Mouse (Mus musculus) embryonic facial prominence, embryonic 14.5 days (tissue): Measurements from ENCODE around the gene Ccdc102a. TPM values are rescaled to one million over a fixed set of nuclear protein-coding genes. Genes with fewer than 3 reads are reported as not detected.
A peak's percentile ranks its signal among the peaks of the same experiment; 100 is the strongest.

Experiments used
- ATAC-seq: fragments of 200-750 bp; cut with Nextera tagmentation; 2 replicates; pipeline ENCODE4 v1.8.0; 2017; ENCODE audit warnings: low read depth, moderate number of reproducible peaks, moderate TSS enrichment
- DNase-seq: peaks from one replicate; pipeline ENCODE4 v3.0.0-alpha.2; 2015; ENCODE audit warnings: low spot score
- H3K27ac ChIP-seq: fragments of 300-500 bp; sonication (generic); replicated peaks from 2 replicates; pipeline ENCODE4 v1.5.1; 2014; ENCODE audit warnings: low read depth, mild to moderate bottlenecking, low read length, moderate library complexity
- H3K27me3 ChIP-seq: fragments of 300-500 bp; sonication (generic); replicated peaks from 2 replicates; pipeline ENCODE4 v1.6.1; 2014; ENCODE audit warnings: low read length; ENCODE audit not compliant: control insufficient read depth, insufficient read depth
- H3K36me3 ChIP-seq: fragments of 300-500 bp; sonication (generic); 2 replicates; pipeline ENCODE4 v1.6.1; 2014; ENCODE audit warnings: low read length, mixed read lengths; ENCODE audit not compliant: control insufficient read depth, insufficient read depth
- H3K4me1 ChIP-seq: fragments of 300-500 bp; sonication (generic); 2 replicates; pipeline ENCODE4 v1.6.1; 2014; ENCODE audit warnings: antibody characterized with exemption, low read length; ENCODE audit not compliant: control insufficient read depth, insufficient read depth
- H3K4me2 ChIP-seq: fragments of 300-500 bp; sonication (generic); 2 replicates; pipeline ENCODE4 v1.6.1; 2014; ENCODE audit warnings: low read depth, mild to moderate bottlenecking, low read length, moderate library complexity, mixed read lengths
- H3K4me3 ChIP-seq: fragments of 300-500 bp; sonication (generic); 2 replicates; pipeline ENCODE4 v1.5.1; 2014; ENCODE audit warnings: low read depth, mild to moderate bottlenecking, low read length
- H3K9ac ChIP-seq: fragments of 300-500 bp; sonication (generic); 2 replicates; pipeline ENCODE4 v1.6.1; 2014; ENCODE audit warnings: low read depth, mild to moderate bottlenecking, low read length, moderate library complexity, mixed read lengths
- H3K9me3 ChIP-seq: fragments of 300-500 bp; sonication (generic); 2 replicates; pipeline ENCODE4 v1.6.1; 2016; ENCODE audit warnings: low read length; ENCODE audit not compliant: control insufficient read depth
- WGBS: fragments of 180-500 bp; shearing (Covaris S2); extraction: QIAGEN DNeasy Blood & Tissue Kit; methylation state at CpG from one replicate; pipeline ENCODE4 v1.1.7; 2014; 5-methylcytosine and 5-hydroxymethylcytosine counted together
- polyA plus RNA-seq: library from polyadenylated mRNA; unstranded; fragments of >200 nt; fragmentation: Nextera tagmentation; extraction: Ambion mirVana; gene quantifications from 2 replicates; pipeline ENCODE4 v1.2.1, GENCODE M21; 2014

Gene Ccdc102a
- polyA plus RNA-seq, 1 experiment from 2014 or later: 38.5 TPM

DNA sequence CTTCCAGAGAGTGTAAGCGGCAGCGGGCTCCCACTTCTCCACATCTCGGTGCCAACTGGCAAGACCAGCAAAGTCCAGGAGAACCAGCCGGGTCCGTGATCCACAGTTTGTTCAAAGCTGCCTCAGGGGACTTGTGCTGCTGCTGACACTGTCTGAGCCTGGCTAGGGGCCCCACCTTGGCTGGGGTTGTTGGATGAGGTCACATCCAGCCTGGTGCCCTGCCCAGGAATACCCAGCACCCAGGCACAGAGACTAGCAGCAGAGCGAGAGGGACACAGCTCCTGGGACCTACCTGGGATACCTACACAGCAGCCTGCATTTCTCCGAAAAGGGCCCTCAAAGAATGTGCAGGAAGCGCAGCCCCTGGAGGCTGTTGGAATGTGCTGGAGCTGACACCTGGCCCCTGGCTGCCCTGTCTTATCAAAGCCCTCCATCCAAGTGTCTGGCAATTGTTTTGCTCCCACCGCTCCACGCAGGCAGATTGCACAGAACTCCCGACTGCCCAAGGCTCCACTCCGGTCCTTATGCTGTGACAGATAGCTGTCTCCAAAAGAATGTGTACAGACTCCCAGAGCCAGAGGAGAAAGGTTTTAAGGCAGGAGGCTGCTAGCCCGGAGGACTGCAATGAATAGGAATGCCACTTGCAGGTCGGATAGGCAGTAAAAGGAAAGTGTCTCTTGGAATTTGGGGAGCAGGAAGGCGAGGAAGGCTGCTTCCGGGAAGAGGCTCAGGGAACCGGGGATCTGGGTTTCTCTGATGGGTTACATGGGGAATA, 42.6 kb downstream of the Ccdc102a start:
- peaks cover 27% of the 10 kb centered on the region for H3K4me1 ChIP-seq
- no peak for ATAC-seq
- 18% methylated on average over 17 of the region's 17 CpGs for WGBS

DNA sequence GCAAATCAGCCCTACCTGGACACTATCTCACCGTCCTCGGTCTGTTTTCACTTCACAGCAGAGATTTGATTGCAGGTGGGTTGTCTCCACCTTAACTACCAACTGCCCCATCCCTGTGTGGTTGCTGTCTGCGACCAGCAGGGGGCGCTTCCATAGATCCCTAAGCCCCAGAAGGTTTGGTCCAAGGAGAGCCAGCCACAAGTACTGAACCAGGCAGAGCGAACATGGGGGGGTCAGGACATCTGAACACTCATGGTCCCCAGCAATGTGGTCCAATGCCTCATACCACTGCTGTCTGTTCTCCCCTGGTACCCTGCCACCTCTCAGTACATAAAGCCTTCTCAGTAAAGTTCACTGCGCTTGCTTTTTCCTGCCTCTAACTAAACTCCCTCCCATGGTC, 43.5 kb downstream of the Ccdc102a start:
- Histone ChIP-seq H3K4me2 (0 out of 2 replicates have a peak overlapping the region, but pooled peaks have one; percentile 96), H3K4me1 (peaks cover 30% of the 10 kb centered on the region), H3K36me3 (no peaks in the 10 kb centered on the region), H3K27ac (no peak overlapping the region), H3K27me3 (peaks cover 7% of the 10 kb centered on the region; the same call in 1 of the 2 replicates), H3K9me3 (no peaks in the 10 kb centered on the region), H3K9ac (peak overlapping the region; percentile 40; the same call in 1 of the 2 replicates), H3K4me3 (peak overlapping the region; percentile 66)
- no peak for ATAC-seq
- DNase-seq: peak; percentile 64
- WGBS: 9% methylated on average over 6 of the region's 6 CpGs

More for the DNA sequence above, 42.6 kb downstream of the Ccdc102a start:
- Histone ChIP-seq H3K36me3 (no peaks in the 10 kb centered on the region), H3K27ac (peak overlapping the region; percentile 71; the same call in 1 of the 2 replicates), H3K9ac (peak overlapping the region; percentile 76), H3K4me3 (peak overlapping the region; percentile 66), H3K9me3 (no peaks in the 10 kb centered on the region), H3K4me2 (peak overlapping the region; percentile 96), H3K27me3 (peaks cover 7% of the 10 kb centered on the region; the same call in 1 of the 2 replicates)
- no peak for DNase-seq

DNA sequence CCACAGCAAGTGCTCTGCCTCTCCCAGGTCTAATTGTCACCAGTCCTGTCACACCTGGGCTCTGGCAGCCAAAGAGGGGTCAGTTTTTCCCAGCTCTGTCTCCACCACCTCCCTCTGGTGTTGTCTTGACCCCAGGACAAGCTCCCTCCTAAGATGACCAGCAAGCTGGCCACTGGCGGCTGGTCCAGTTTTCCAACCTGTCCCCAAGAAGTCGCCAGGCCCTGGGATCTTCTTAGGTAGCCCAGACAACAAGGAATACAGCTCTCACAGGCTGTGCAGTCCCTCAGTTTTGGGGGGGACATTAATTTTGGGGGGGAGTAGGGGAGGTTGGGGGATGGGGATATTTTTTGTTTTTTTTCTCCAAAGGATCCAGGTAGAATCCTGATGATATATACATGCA, 45.3 kb downstream of the Ccdc102a start:
- 58% methylated on average over 2 of the region's 2 CpGs for WGBS
- peak overlapping the region; percentile 30 for H3K9ac ChIP-seq
- no peaks in the 10 kb centered on the region for H3K9me3 ChIP-seq
- H3K27me3 ChIP-seq: peaks cover 7% of the 10 kb centered on the region; the same call in 1 of the 2 replicates
- peaks cover 30% of the 10 kb centered on the region for H3K4me1 ChIP-seq
- H3K36me3 ChIP-seq: 0 out of 2 replicates have a peak, but pooled peaks cover 3% of the 10 kb centered on the region
- H3K27ac ChIP-seq: no peak overlapping the region
- no peak overlapping the region for H3K4me3 ChIP-seq
- no peak for ATAC-seq
- H3K4me2 ChIP-seq: peak overlapping the region; percentile 85
- no peak for DNase-seq

- peak overlapping the region; percentile 85 for H3K4me2 ChIP-seq
- peaks cover 7% of the 10 kb centered on the region; the same call in 1 of the 2 replicates for H3K27me3 ChIP-seq
- peak overlapping the region; percentile 30 for H3K9ac ChIP-seq
- H3K27ac ChIP-seq: no peak overlapping the region
- DNase-seq (no peak), ATAC-seq (no peak)
- no peaks in the 10 kb centered on the region for H3K9me3 ChIP-seq
- peaks cover 30% of the 10 kb centered on the region for H3K4me1 ChIP-seq
- 0 out of 2 replicates have a peak overlapping the region, but pooled peaks have one; percentile 3 for H3K4me3 ChIP-seq
- 18% methylated on average over 3 of the region's 3 CpGs for WGBS
- H3K36me3 ChIP-seq: 0 out of 2 replicates have a peak, but pooled peaks cover 3% of the 10 kb centered on the region
These were observed 45.7 kb downstream of the Ccdc102a start for GRCm38 (mm10) chr8:94872156-94872555.

DNA sequence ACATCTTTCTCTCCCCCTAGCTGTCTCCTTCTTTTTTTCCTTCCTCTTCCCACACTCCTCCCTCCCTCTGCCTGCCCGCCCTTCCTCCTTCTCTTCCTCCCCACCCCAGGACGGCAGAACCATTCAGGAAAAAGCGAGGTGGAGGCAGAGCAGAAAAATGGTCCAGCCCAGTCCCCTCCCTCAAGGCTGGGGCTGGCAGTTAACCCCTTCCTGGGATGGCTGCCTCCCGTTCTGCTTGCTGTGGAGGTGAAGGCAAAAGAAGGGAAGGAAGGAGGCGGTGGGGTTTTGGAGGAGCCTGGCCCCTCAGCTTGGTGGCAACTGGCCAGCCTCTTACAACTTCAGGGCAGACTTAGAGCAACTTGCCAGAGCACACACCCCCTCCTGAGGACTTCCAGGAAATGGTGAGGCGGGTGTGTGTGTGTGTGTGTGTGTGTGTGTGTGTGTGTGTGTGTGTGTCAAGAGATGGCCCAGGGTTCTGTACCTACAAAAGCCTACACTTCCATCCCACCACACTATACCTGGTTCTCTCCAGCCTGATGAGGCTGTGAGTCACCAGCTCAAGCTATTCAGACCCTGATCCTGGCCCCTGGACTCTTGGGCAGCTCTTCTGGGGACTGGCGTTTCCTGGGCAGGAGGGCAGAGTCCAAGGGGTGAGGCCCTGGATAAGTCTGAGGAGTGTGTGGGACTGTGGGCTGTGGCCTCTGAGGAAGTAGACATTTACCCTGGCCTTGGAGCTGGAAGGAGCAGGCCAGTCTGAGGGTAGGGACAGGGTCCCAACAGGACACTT, 46.6 kb downstream of the Ccdc102a start:
- Histone ChIP-seq H3K9me3 (no peaks in the 10 kb centered on the region), H3K27ac (peak overlapping the region; percentile 49), H3K36me3 (peaks cover 8% of the 10 kb centered on the region), H3K9ac (peak overlapping the region; percentile 66), H3K4me1 (peaks cover 30% of the 10 kb centered on the region), H3K4me2 (peak overlapping the region; percentile 85), H3K27me3 (peaks cover 7% of the 10 kb centered on the region; the same call in 1 of the 2 replicates), H3K4me3 (peak overlapping the region; percentile 54)
- peak; percentile 92 for DNase-seq
- peak; percentile 77 for ATAC-seq
- 2% methylated on average over 7 of the region's 7 CpGs for WGBS

DNA sequence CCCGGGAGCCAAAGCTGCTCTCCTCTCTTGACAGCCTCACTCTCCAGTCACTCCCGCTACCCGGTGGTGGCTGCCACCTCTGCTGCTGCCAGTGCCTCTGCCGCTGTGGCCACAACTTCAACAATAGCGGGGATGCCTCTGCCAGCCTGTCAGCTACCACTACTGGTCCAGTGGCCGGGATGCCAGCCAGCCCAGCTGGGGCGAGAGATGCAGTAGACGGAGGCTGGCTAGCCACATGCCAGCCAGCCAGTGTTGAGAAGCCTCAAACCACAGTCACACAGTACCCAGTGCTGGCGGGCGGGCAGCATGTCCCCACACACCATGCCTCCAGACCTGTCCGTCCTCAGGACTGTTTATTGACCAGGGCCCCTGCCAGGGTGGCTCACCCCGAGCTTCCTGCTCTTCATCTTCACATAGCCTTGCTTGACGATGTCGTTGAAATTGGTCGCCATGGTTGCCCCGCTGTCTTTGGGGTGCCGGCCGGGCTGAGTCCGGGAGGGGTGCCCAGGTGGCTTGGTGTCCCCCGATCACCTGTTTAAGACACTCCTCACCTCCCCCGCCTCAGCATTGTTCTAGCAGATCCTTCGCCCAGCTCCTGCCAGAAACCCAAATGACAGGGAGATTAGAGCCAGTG, 47.3 kb downstream of the Ccdc102a start:
- ATAC-seq: peak; percentile 31
- H3K4me1 ChIP-seq: peaks cover 30% of the 10 kb centered on the region
- peak overlapping the region; percentile 85 for H3K4me2 ChIP-seq
- no peaks in the 10 kb centered on the region for H3K9me3 ChIP-seq
- peak overlapping the region; percentile 66 for H3K9ac ChIP-seq
- peaks cover 15% of the 10 kb centered on the region for H3K36me3 ChIP-seq
- no peak for DNase-seq
- peak overlapping the region; percentile 54 for H3K4me3 ChIP-seq
- H3K27me3 ChIP-seq: peaks cover 7% of the 10 kb centered on the region; the same call in 1 of the 2 replicates
- WGBS: 4% methylated on average over 19 of the region's 22 CpGs
- H3K27ac ChIP-seq: no peak overlapping the region

- H3K4me1 ChIP-seq: peaks cover 24% of the 10 kb centered on the region
These were observed 47.9 kb downstream of the Ccdc102a start for GRCm38 (mm10) chr8:94870003-94870402.

GRCm38 (mm10) chr8:94869146-94869545, 48.8 kb downstream of the Ccdc102a start:
- peaks cover 22% of the 10 kb centered on the region for H3K4me1 ChIP-seq
- H3K4me3 ChIP-seq: no peak overlapping the region
- H3K9me3 ChIP-seq: no peaks in the 10 kb centered on the region
- no peak for DNase-seq
- 0 out of 2 replicates have a peak overlapping the region, but pooled peaks have one; percentile 14 for H3K9ac ChIP-seq
- no peak for ATAC-seq
- WGBS: 59% methylated on average over 7 of the region's 7 CpGs
- H3K27ac ChIP-seq: no peak overlapping the region
- H3K27me3 ChIP-seq: no peaks in the 10 kb centered on the region
- H3K36me3 ChIP-seq: peaks cover 29% of the 10 kb centered on the region
- peak overlapping the region; percentile 85; the same call in 1 of the 2 replicates for H3K4me2 ChIP-seq

More at GRCm38 (mm10) chr8:94870003-94870402, 47.9 kb downstream of the Ccdc102a start:
- Histone ChIP-seq H3K4me2 (peak overlapping the region; percentile 85), H3K9me3 (no peaks in the 10 kb centered on the region), H3K27ac (no peak overlapping the region), H3K27me3 (peaks cover 1% of the 10 kb centered on the region; the same call in 1 of the 2 replicates), H3K4me3 (peak overlapping the region; percentile 54), H3K9ac (peak overlapping the region; percentile 66), H3K36me3 (peaks cover 20% of the 10 kb centered on the region)
- DNase-seq: no peak
- no peak for ATAC-seq
- 22% methylated on average over 4 of the region's 4 CpGs for WGBS
